ENCODE assay signal across 8 mouse cellular contexts in genomic region chr7:66342323-66342722, GRCm38 (mm10). TPM values are rescaled to one million over a fixed set of nuclear protein-coding genes. Genes with fewer than 3 reads are reported as not detected.
DNase-seq lines count a peak whose midpoint lies in the region; ATAC-seq and TF ChIP-seq lines count a peak whose summit lies in the region.

No protein-coding gene starts in this region.

- H3K27ac ChIP-seq in kidney, postnatal 0 days, result no peak overlapping the region
- no peak overlapping the region for H3K27ac ChIP-seq in lung, embryonic 14.5 days (ENCODE audit: low read depth)

- ATAC-seq in frontal cortex, adult (ENCODE audit: low TSS enrichment), result no peak
- ATAC-seq in kidney, postnatal 0 days (replicated peaks; ENCODE audit: low FRiP score, low read depth), result no peak
- no peak for ATAC-seq in lung, embryonic 14.5 days (ENCODE audit: insufficient read depth)

- H3K9ac ChIP-seq in kidney, postnatal 0 days (ENCODE audit: low read depth, low read length), result no peak overlapping the region
- no peak overlapping the region for H3K9ac ChIP-seq in lung, embryonic 14.5 days

- peak; percentile 17 to 18 for DNase-seq in frontal cortex, postnatal 25 days (ENCODE audit: low spot score in 2 of 2)
- DNase-seq in urinary bladder, adult 18-20 months (ENCODE audit: low spot score in 2 of 2), result peak; percentile 44 to 54
- DNase-seq in urinary bladder, adult 2 months (ENCODE audit: low spot score), result no peak
- peak; percentile 78 for DNase-seq in embryo, embryonic 10.5 days (ENCODE audit: low spot score)
- peak; percentile 52 for DNase-seq in kidney, postnatal 0 days (ENCODE audit: low spot score)
- peak; percentile 83 for DNase-seq in lung, embryonic 14.5 days
- peak; percentile 70 for DNase-seq in splenic B cell, adult 2 months (ENCODE audit: low read depth, low spot score)

- H3K4me3 ChIP-seq in kidney, postnatal 0 days (replicated peaks; ENCODE audit: low read depth, low read length), result no peak overlapping the region
- no peak overlapping the region for H3K4me3 ChIP-seq in lung, embryonic 14.5 days (ENCODE audit: low read depth, low read length)

- no peaks in the 10 kb centered on the region for H3K36me3 ChIP-seq in kidney, postnatal 0 days (ENCODE audit: insufficient read depth, low read length)
- 0 out of 2 replicates have a peak, but pooled peaks cover 7% of the 10 kb centered on the region for H3K36me3 ChIP-seq in lung, embryonic 14.5 days (ENCODE audit: insufficient read depth)
- H3K36me3 ChIP-seq in splenic B cell, adult 2 months (ENCODE audit: control insufficient read depth, insufficient read depth, low read length, poor library complexity, severe bottlenecking), result no peaks in the 10 kb centered on the region

- peaks cover 5% of the 10 kb centered on the region; the same call in 1 of the 2 replicates for H3K4me1 ChIP-seq in kidney, postnatal 0 days (replicated peaks; ENCODE audit: insufficient read depth, low read length)
- H3K4me1 ChIP-seq in lung, embryonic 14.5 days (ENCODE audit: insufficient read depth), result peaks cover 10% of the 10 kb centered on the region

- TF ChIP-seq CTCF in kidney, postnatal 0 days (IDR thresholded peaks at IDR 0.05; ENCODE audit: low read depth), result peak; percentile 67
- peak; percentile 75 for TF ChIP-seq CTCF in lung, embryonic 14.5 days (IDR thresholded peaks at IDR 0.05; ENCODE audit: low read depth)

- no peak overlapping the region for H3K4me2 ChIP-seq in kidney, postnatal 0 days (ENCODE audit: low read length)
- no peak overlapping the region for H3K4me2 ChIP-seq in lung, embryonic 14.5 days

- WGBS in kidney, postnatal 0 days, result 40% methylated on average over 4 of the region's 4 CpGs
- WGBS in lung, embryonic 14.5 days, result 42% methylated on average over 4 of the region's 4 CpGs

- H3K27me3 ChIP-seq in kidney, postnatal 0 days (ENCODE audit: insufficient read depth, low read length), result no peaks in the 10 kb centered on the region
- no peaks in the 10 kb centered on the region for H3K27me3 ChIP-seq in lung, embryonic 14.5 days (ENCODE audit: insufficient read depth, low read length)
- no peaks in the 10 kb centered on the region for H3K27me3 ChIP-seq in splenic B cell, adult 2 months (ENCODE audit: control insufficient read depth, insufficient read depth, low read length, poor library complexity, severe bottlenecking)

- no peaks in the 10 kb centered on the region for H3K9me3 ChIP-seq in kidney, postnatal 0 days (replicated peaks; ENCODE audit: low read length)
- no peaks in the 10 kb centered on the region for H3K9me3 ChIP-seq in lung, embryonic 14.5 days (ENCODE audit: low read depth, low read length)

RNA-seq across cellular contexts. Expression of gene Gm10974, which starts 23.4 kb away (rescaled TPM):
- not detected in 2 replicates for polyA plus RNA-seq in urinary bladder, adult 2 months (2012; rRNA removed)
- polyA plus RNA-seq in kidney, postnatal 0 days (2015; fragmentation: Nextera tagmentation; extraction: Ambion mirVana), result not detected in 2 replicates
- not detected in 2 replicates for polyA plus RNA-seq in lung, embryonic 14.5 days (2014; fragmentation: Nextera tagmentation; extraction: Ambion mirVana)

RNA-seq across cellular contexts. Expression of gene Lrrk1, which starts 45.8 kb away (rescaled TPM):
- 39.4 and 43.6 TPM in 2 replicates for polyA plus RNA-seq in urinary bladder, adult 2 months (2012; rRNA removed)
- polyA plus RNA-seq in kidney, postnatal 0 days (2015; fragmentation: Nextera tagmentation; extraction: Ambion mirVana), result 8.5 and 10.4 TPM in 2 replicates
- polyA plus RNA-seq in lung, embryonic 14.5 days (2014; fragmentation: Nextera tagmentation; extraction: Ambion mirVana), result 23.3 and 25.8 TPM in 2 replicates
